Mouse (Mus musculus): ENCODE data around the gene Alms1. TPM values are rescaled to one million over a fixed set of nuclear protein-coding genes. Genes with fewer than 3 reads are reported as not detected.
"Not testable (repeated sequence)": the region's sequence is repeated elsewhere in the genome, so short reads cannot be mapped to it uniquely, and the experiment has no call there.

Gene Alms1
- polyA plus RNA-seq, 1 experiment from 2014 or later: 5.1 TPM

- not testable (repeated sequence) for H3K4me2 ChIP-seq (ENCODE audit: low read depth, low read length); H3K36me3 ChIP-seq (ENCODE audit: control insufficient read depth, insufficient read depth, low read length); H3K27me3 ChIP-seq (ENCODE audit: control insufficient read depth, insufficient read depth, low read depth, low read length); H3K9ac ChIP-seq (ENCODE audit: low read length); H3K4me3 ChIP-seq (ENCODE audit: low read length); H3K9me3 ChIP-seq (ENCODE audit: control insufficient read depth, low read length); H3K27ac ChIP-seq (ENCODE audit: low read length); H3K4me1 ChIP-seq (replicated peaks; ENCODE audit: control insufficient read depth, insufficient read depth, low read length)
- 50% methylated on average over 2 of the region's 4 CpGs for WGBS
- peak; percentile 89 for ATAC-seq (ENCODE audit: low read depth)
Measured at GRCm38 (mm10) chr6:85701943-85702342, 114.6 kb downstream of the Alms1 start.

GRCm38 (mm10) chr6:85709206-85709605 lies 121.9 kb downstream of the Alms1 start:
- H3K4me2 ChIP-seq (ENCODE audit: low read depth, low read length); H3K4me1 ChIP-seq (replicated peaks; ENCODE audit: control insufficient read depth, insufficient read depth, low read length); H3K9me3 ChIP-seq (ENCODE audit: control insufficient read depth, low read length); H3K36me3 ChIP-seq (ENCODE audit: control insufficient read depth, insufficient read depth, low read length); H3K27ac ChIP-seq (ENCODE audit: low read length); H3K4me3 ChIP-seq (ENCODE audit: low read length); H3K27me3 ChIP-seq (ENCODE audit: control insufficient read depth, insufficient read depth, low read depth, low read length); ATAC-seq (ENCODE audit: low read depth); H3K9ac ChIP-seq (ENCODE audit: low read length): not testable (repeated sequence)
- 89% methylated on average over 4 of the region's 5 CpGs for WGBS

GRCm38 (mm10) chr6:85709607-85710006 lies 122.3 kb downstream of the Alms1 start:
- not testable (repeated sequence) for H3K4me3 ChIP-seq (ENCODE audit: low read length); H3K9ac ChIP-seq (ENCODE audit: low read length); H3K36me3 ChIP-seq (ENCODE audit: control insufficient read depth, insufficient read depth, low read length); H3K9me3 ChIP-seq (ENCODE audit: control insufficient read depth, low read length); H3K4me1 ChIP-seq (replicated peaks; ENCODE audit: control insufficient read depth, insufficient read depth, low read length); H3K27me3 ChIP-seq (ENCODE audit: control insufficient read depth, insufficient read depth, low read depth, low read length); H3K4me2 ChIP-seq (ENCODE audit: low read depth, low read length); H3K27ac ChIP-seq (ENCODE audit: low read length)
- 0 out of 2 replicates have a peak, but pooled peaks have one; percentile 45 for ATAC-seq (ENCODE audit: low read depth)
- whole genome bisulfite sequencing: 70% methylated on average over 1 of the region's 1 CpGs

GRCm38 (mm10) chr6:85713105-85713504 lies 125.8 kb downstream of the Alms1 start, which contains the start of gene Nat8f7:
TSS of gene Nat8f7 (minus strand) at chr6:85713205.
- not testable (repeated sequence) for H3K4me2 ChIP-seq (ENCODE audit: low read depth, low read length); H3K27ac ChIP-seq (ENCODE audit: low read length); H3K27me3 ChIP-seq (ENCODE audit: control insufficient read depth, insufficient read depth, low read depth, low read length); H3K9me3 ChIP-seq (ENCODE audit: control insufficient read depth, low read length); H3K4me3 ChIP-seq (ENCODE audit: low read length); H3K9ac ChIP-seq (ENCODE audit: low read length); ATAC-seq (ENCODE audit: low read depth); H3K4me1 ChIP-seq (replicated peaks; ENCODE audit: control insufficient read depth, insufficient read depth, low read length); H3K36me3 ChIP-seq (ENCODE audit: control insufficient read depth, insufficient read depth, low read length)
- 68% methylated on average over 9 of the region's 10 CpGs for WGBS

Small RNA genes lying within 50 kb of the gene (microRNA-seq; reads per million reads assigned to microRNA genes)
- gene Gm27317: not detected

Other genes starting within 250 kb of the Alms1 start
- gene Rab11fip5, start 212.9 kb upstream of the Alms1 start, polyA plus RNA-seq (2015; fragmentation: Nextera tagmentation; extraction: Ambion mirVana): 12.0 and 12.2 TPM in 2 replicates
- 0.80 and 0.94 TPM in 2 replicates for gene Noto, start 163.6 kb upstream of the Alms1 start, polyA plus RNA-seq (2015; fragmentation: Nextera tagmentation; extraction: Ambion mirVana)
- 53.4 and 55.2 TPM in 2 replicates for gene Smyd5, start 155.5 kb upstream of the Alms1 start, polyA plus RNA-seq (2015; fragmentation: Nextera tagmentation; extraction: Ambion mirVana)
- gene Cct7, start 136.0 kb upstream of the Alms1 start, polyA plus RNA-seq (2015; fragmentation: Nextera tagmentation; extraction: Ambion mirVana): 446 and 448 TPM in 2 replicates
- 47.4 and 48.2 TPM in 2 replicates for gene Pradc1, start 135.6 kb upstream of the Alms1 start, polyA plus RNA-seq (2015; fragmentation: Nextera tagmentation; extraction: Ambion mirVana)
- gene Fbxo41, start 84.5 kb upstream of the Alms1 start, polyA plus RNA-seq (2015; fragmentation: Nextera tagmentation; extraction: Ambion mirVana): 0.08 and 0.11 TPM in 2 replicates
- gene Egr4, start 73.9 kb upstream of the Alms1 start, polyA plus RNA-seq (2015; fragmentation: Nextera tagmentation; extraction: Ambion mirVana): not detected in 2 replicates
- gene Nat8f7, start 125.7 kb downstream of the Alms1 start, polyA plus RNA-seq (2015; fragmentation: Nextera tagmentation; extraction: Ambion mirVana): not detected in 2 replicates
- not detected in 2 replicates for gene Nat8f3, start 178.2 kb downstream of the Alms1 start, polyA plus RNA-seq (2015; fragmentation: Nextera tagmentation; extraction: Ambion mirVana)
- gene Nat8f6, start 233.4 kb downstream of the Alms1 start, polyA plus RNA-seq (2015; fragmentation: Nextera tagmentation; extraction: Ambion mirVana): not detected in 2 replicates
- not detected in 2 replicates for gene Nat8f5, start 233.4 kb downstream of the Alms1 start, polyA plus RNA-seq (2015; fragmentation: Nextera tagmentation; extraction: Ambion mirVana)
- not detected in 2 replicates for gene Nat8, start 244.6 kb downstream of the Alms1 start, polyA plus RNA-seq (2015; fragmentation: Nextera tagmentation; extraction: Ambion mirVana)

All from lung, embryonic 16.5 days (tissue).